Mouse (Mus musculus): Measurements from ENCODE around the gene Ccdc28b. TPM values are rescaled to one million over a fixed set of nuclear protein-coding genes. Genes with fewer than 3 reads are reported as not detected.

The Ccdc28b gene
- polyA plus RNA-seq, 1 experiment, result 14.8 TPM

DNA sequence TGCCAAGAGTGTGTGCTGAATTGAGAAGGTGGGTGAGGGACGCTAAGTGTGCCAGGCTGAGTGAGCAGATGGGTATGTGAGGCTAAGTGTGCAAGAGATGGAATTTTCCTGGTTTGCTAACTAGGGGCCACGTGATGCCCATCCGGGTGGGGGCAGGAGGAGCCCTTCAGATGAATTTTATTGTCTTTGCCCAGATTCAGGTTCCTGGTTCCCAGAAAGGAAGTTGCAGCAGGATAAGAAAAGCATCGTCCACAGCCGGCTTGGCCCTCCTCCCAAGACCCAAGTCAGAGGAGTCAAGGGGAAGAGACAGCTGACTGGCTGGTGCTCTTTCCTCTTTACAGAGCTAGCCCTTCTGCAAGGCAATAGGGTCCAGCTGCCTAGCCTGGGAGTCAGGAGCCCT lies 45.3 kb downstream of the Ccdc28b start, which contains the start of gene Fam167b:
TSS of gene Fam167b (minus strand) at position 84 of the 400 bp plus-strand sequence.
- Histone ChIP-seq H3K27me3 (ENCODE audit: control insufficient read depth, insufficient read depth, insufficient read length) (no peaks in the 10 kb centered on the region), H3ac (ENCODE audit: control insufficient read depth, insufficient read length) (no peak within 1 kb of the TSS), H3K36me3 (ENCODE audit: control insufficient read depth, insufficient read depth) (no peaks in the 10 kb centered on the region), H3K79me2 (ENCODE audit: control insufficient read depth, insufficient read depth) (no peaks in the 10 kb centered on the region), H3K4me3 (no peak within 1 kb of the TSS), H3K4me2 (ENCODE audit: low read depth) (no peak within 1 kb of the TSS)
- no peak for TF ChIP-seq CEBPB (IDR thresholded peaks at IDR 0.05; ENCODE audit: insufficient read depth, poor library complexity, severe bottlenecking)
- no peak for TF ChIP-seq TCF3 (IDR thresholded peaks at IDR 0.05; ENCODE audit: insufficient read length, low read depth)

DNA sequence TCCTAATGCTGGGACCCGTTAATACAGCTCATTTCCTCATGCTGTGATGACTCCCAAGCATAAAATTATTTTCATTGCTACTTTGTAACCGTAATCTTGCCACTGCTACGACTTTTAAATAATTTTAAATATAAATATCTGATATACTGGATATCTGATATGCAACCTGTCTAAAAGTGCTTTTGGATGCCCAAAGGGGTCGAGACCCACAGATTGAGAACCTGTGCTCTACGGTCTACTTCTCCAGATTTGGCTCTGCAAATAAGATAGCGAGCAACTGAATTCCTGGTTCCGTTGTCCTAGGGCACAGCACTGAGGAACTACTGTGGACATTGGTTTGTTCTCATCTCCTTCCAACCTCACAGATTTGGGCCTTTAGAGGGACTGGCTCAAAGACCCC lies 46.1 kb downstream of the Ccdc28b start:
- no peak overlapping the region for H3K4me3 ChIP-seq
- H3ac ChIP-seq (ENCODE audit: control insufficient read depth, insufficient read length), result no peak overlapping the region
- TF ChIP-seq POLR2AphosphoS2 (IDR thresholded peaks at IDR 0.05; ENCODE audit: insufficient read length, low read depth) (no peak), CEBPB (IDR thresholded peaks at IDR 0.05; ENCODE audit: insufficient read depth, poor library complexity, severe bottlenecking) (no peak), USF1 (IDR thresholded peaks at IDR 0.05; ENCODE audit: low read depth) (no peak)
- H3K79me2 ChIP-seq (ENCODE audit: control insufficient read depth, insufficient read depth), result no peaks in the 10 kb centered on the region
- no peak overlapping the region for H3K4me2 ChIP-seq (ENCODE audit: low read depth)
- no peaks in the 10 kb centered on the region for H3K27me3 ChIP-seq (ENCODE audit: control insufficient read depth, insufficient read depth, insufficient read length)
- no peaks in the 10 kb centered on the region for H3K36me3 ChIP-seq (ENCODE audit: control insufficient read depth, insufficient read depth)

DNA sequence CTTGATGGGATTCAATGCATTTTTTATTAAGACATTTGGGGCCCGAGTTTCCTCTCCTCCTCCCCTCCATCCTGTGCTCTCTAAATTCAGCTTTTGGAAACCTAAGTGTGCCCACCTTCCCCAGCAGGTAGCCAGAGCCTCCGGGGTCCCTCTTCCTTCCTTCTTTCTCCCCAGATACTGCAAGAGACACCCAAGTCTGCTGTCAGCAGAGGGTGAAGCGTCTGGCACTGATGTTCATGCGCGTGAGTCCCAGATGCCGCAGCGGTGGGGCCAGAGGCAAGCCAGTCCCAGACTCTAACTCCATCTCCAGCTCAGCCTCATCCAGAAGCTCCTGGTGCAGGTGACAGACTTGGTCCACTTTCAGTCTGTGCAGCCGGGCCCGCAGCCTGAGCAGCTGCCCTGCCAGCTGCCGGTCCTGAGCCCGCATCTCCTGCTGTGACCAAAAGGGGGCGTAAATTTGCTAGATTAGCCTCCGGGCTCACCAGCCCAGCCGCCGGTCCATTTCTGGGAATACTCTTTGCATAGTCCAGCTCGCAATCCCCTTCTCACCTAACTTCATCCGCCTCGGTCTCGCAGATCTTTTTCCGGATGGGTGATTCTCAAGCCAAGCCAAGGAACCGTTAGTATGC lies 46.8 kb downstream of the Ccdc28b start:
- Histone ChIP-seq H3K36me3 (ENCODE audit: control insufficient read depth, insufficient read depth) (no peaks in the 10 kb centered on the region), H3ac (ENCODE audit: control insufficient read depth, insufficient read length) (no peak overlapping the region), H3K27me3 (ENCODE audit: control insufficient read depth, insufficient read depth, insufficient read length) (no peaks in the 10 kb centered on the region), H3K4me2 (ENCODE audit: low read depth) (no peak overlapping the region), H3K4me3 (no peak overlapping the region), H3K79me2 (ENCODE audit: control insufficient read depth, insufficient read depth) (no peaks in the 10 kb centered on the region)
- TF ChIP-seq E2F4 (IDR thresholded peaks at IDR 0.05; ENCODE audit: insufficient read depth) (no peak), MYOD1 (IDR thresholded peaks at IDR 0.05; ENCODE audit: control insufficient read depth in 1 of 3, insufficient read length in 2 of 3, low read depth in 2 of 3) (peak in 2 of 3 experiments; percentile 22 to 53), MYOG (IDR thresholded peaks at IDR 0.05; ENCODE audit: control insufficient read depth in 1 of 3, insufficient read depth in 1 of 3, insufficient read length in 2 of 3, low read depth in 2 of 3) (peak in 2 of 3 experiments; percentile 63 to 68)

DNA sequence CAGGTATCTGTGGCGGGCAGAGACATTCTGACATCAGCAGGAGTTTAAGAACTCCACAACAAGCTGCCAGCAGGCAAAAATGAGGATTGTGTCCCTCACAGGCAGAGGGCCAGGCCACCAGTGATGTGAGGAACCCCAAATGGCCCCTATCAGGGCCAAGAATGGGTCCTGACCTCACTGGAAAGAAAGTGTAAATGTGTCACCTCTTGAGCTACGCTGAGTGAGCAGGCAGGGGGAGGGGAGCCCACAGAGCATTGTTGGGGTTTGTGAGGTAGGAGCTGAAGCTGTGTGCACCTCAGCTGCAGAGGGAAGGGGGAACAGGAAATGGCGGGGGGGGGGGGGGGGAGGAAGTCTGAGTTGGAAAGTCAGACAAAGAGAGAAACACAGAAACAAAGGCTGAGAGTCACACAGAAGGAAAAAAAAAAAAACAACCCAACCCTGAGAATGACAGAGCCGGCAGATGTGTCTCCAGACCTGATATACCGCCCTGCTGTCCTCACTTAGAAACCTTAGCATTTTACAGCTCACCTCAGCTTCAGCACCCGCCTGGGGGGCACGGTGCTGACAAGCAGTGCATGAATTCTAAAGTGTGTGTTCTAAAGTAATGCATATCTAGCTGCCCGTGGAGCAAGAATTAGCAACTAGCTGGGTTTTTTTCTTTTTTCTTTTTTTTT lies 48.4 kb downstream of the Ccdc28b start:
- H3K4me3 ChIP-seq, result no peak overlapping the region
- no peak for TF ChIP-seq E2F4 (IDR thresholded peaks at IDR 0.05; ENCODE audit: insufficient read depth)
- TF ChIP-seq POLR2AphosphoS2 (IDR thresholded peaks at IDR 0.05; ENCODE audit: insufficient read length, low read depth), result no peak
- TF ChIP-seq MAX (IDR thresholded peaks at IDR 0.05; ENCODE audit: low read depth), result no peak
- TF ChIP-seq POLR2A (IDR thresholded peaks at IDR 0.05; ENCODE audit: insufficient read length, low read depth), result no peak
- TF ChIP-seq TCF3 (IDR thresholded peaks at IDR 0.05; ENCODE audit: insufficient read length, low read depth), result no peak
- no peak for TF ChIP-seq MYOD1 (IDR thresholded peaks at IDR 0.05; ENCODE audit: control insufficient read depth in 1 of 3, insufficient read length in 2 of 3, low read depth in 2 of 3)
- no peak for TF ChIP-seq CEBPB (IDR thresholded peaks at IDR 0.05; ENCODE audit: insufficient read depth, poor library complexity, severe bottlenecking)
- TF ChIP-seq TCF12 (IDR thresholded peaks at IDR 0.05; ENCODE audit: insufficient read depth, poor library complexity, severe bottlenecking), result no peak
- TF ChIP-seq USF1 (IDR thresholded peaks at IDR 0.05; ENCODE audit: low read depth), result no peak
- no peak for TF ChIP-seq SRF (IDR thresholded peaks at IDR 0.05; ENCODE audit: control insufficient read depth, insufficient read length, low read depth)
- no peak for TF ChIP-seq REST (IDR thresholded peaks at IDR 0.05; ENCODE audit: insufficient read depth, insufficient read length)
- TF ChIP-seq MYOG (IDR thresholded peaks at IDR 0.05; ENCODE audit: control insufficient read depth in 1 of 3, insufficient read depth in 1 of 3, insufficient read length in 2 of 3, low read depth in 2 of 3), result no peak
- no peaks in the 10 kb centered on the region for H3K36me3 ChIP-seq (ENCODE audit: control insufficient read depth, insufficient read depth)
- no peaks in the 10 kb centered on the region for H3K27me3 ChIP-seq (ENCODE audit: control insufficient read depth, insufficient read depth, insufficient read length)
- H3K4me2 ChIP-seq (ENCODE audit: low read depth), result peak overlapping the region; percentile 24
- H3ac ChIP-seq (ENCODE audit: control insufficient read depth, insufficient read length), result no peak overlapping the region
- H3K79me2 ChIP-seq (ENCODE audit: control insufficient read depth, insufficient read depth), result no peaks in the 10 kb centered on the region

DNA sequence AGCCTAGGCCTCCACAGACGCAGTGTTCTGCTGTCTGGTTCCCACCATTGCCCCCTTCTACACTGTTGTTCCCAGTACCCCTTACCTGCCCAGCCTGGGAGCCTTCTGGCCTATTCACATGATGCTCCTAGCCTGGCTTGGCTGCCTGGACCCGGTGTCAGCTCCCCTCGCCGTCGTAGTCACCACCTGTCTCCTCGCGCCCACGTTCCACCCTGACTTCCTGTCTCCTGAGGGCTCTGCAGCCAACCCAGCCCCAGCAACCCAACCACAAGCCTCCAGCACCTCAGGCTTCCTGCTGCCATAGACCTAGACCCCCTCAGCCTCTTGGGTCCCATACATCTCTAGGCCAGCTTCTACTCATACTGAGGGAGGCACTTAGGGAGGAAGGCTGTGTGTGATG lies 50.3 kb downstream of the Ccdc28b start, which contains the start of gene Lck:
TSS of gene Lck (minus strand) at position 212 of the 400 bp plus-strand sequence.
- no peaks in the 10 kb centered on the region for H3K27me3 ChIP-seq (ENCODE audit: control insufficient read depth, insufficient read depth, insufficient read length)
- no peaks in the 10 kb centered on the region for H3K79me2 ChIP-seq (ENCODE audit: control insufficient read depth, insufficient read depth)
- H3K4me3 ChIP-seq, result no peak within 1 kb of the TSS
- H3ac ChIP-seq (ENCODE audit: control insufficient read depth, insufficient read length), result no peak within 1 kb of the TSS
- H3K36me3 ChIP-seq (ENCODE audit: control insufficient read depth, insufficient read depth), result no peaks in the 10 kb centered on the region
- no peak for TF ChIP-seq USF1 (IDR thresholded peaks at IDR 0.05; ENCODE audit: low read depth)
- no peak for TF ChIP-seq TCF12 (IDR thresholded peaks at IDR 0.05; ENCODE audit: insufficient read depth, poor library complexity, severe bottlenecking)
- TF ChIP-seq CEBPB (IDR thresholded peaks at IDR 0.05; ENCODE audit: insufficient read depth, poor library complexity, severe bottlenecking), result no peak
- TF ChIP-seq POLR2A (IDR thresholded peaks at IDR 0.05; ENCODE audit: insufficient read length, low read depth), result no peak
- no peak for TF ChIP-seq MYOD1 (IDR thresholded peaks at IDR 0.05; ENCODE audit: control insufficient read depth in 1 of 3, insufficient read length in 2 of 3, low read depth in 2 of 3)
- H3K4me2 ChIP-seq (ENCODE audit: low read depth), result no peak within 1 kb of the TSS

Measured in myocyte (in vitro differentiated cells).